Mouse (Mus musculus): ENCODE data around the gene Sfrp4. TPM values are rescaled to one million over a fixed set of nuclear protein-coding genes. Genes with fewer than 3 reads are reported as not detected.

Gene Sfrp4
- total RNA-seq, 2 experiments from 2014 or later = 1.8 to 1.9 TPM

DNA sequence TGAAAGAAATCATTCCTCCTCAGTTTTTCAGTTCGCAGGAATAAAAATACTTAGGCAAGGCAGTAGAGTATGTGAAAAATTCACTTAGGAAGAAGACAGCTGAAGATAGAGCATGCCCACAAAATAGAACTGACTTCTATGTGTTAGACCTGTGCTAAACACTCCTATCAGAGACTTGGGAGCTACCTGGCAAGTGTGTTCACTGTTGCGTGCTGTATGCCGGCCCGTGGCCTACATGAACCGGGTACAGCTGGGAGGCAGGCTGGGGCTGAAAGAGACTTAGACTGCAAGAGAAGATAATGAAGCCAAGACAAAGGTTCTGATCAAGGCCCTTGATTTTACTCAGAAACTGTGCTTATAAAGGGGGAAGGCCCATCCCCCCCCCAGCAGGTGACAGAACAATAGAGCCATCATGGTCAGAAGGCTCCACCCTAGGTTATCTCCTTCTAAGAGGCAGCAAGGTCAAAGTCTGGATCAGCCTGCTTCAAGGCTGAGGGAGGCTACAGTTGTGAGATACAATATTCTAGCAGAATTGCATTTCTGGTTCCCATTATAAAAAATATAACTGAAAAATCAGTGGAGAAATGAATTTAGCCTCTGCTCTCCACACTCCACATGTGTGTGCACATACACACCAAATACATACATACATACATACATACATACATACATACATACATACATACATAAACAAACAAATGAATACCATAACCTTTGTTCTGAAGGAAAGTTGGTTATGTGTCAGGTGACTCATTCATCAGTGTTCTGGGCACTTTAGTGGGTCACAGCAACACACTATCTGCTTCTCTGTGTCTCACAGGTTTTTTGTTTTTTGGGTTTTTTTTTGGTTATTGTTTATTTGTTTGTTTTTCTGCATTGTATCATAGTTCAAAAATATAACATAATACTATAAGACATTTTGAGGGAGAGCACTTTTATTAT is 8.1 kb downstream of the Sfrp4 start:
- no peak for ATAC-seq (ENCODE audit: poor library complexity, severe bottlenecking)

DNA sequence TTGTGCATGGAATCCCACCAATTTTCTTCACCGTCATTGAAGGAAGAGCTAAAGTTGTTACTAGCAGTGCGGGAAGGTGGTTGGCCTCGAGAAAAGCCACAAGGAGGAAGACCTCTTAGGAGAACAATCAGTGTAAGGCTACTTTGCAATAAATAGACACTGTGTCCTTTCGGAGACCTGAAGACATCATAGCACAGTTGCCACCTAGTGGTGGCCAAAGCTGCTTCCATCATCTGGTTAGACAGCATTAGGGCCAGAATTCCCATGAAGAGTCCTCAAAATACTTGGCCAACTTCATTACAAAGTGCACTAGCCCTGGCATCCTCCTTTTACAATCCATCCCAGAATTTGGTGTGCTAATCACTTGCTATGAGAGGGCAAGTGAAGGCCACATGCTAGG is 13.2 kb downstream of the Sfrp4 start:
- ATAC-seq (ENCODE audit: poor library complexity, severe bottlenecking) = no peak

DNA sequence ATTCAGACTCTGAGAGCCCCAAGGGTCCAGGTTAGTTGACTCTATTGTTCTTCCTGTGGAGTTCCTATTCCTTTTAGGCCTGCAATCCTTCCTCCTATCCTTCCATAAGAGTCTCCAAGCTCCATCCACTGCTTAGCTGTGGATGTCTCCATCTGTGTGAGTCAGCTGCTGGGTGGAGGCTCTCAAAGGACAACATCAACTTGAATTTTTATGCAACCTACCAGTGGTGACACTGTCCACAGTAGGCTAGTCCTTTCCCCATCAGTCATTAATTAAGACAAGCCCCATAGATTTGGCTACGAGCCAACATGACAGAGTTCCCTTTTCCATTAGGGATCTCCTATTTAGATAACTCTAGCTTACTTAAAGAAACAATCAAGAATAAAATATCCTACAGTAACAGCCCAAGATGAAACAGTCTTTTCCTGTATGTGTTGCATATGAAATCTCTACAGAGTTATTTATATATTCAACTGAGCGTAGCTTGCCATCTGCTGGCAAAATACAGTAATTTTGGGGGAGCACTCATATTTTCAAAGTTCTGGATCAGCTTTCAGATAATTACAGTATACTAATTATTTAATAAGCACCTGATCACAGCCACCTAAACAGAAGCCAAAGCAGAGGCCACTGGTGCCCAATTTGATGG is 17.4 kb downstream of the Sfrp4 start:
- ATAC-seq (ENCODE audit: poor library complexity, severe bottlenecking) = no peak

DNA sequence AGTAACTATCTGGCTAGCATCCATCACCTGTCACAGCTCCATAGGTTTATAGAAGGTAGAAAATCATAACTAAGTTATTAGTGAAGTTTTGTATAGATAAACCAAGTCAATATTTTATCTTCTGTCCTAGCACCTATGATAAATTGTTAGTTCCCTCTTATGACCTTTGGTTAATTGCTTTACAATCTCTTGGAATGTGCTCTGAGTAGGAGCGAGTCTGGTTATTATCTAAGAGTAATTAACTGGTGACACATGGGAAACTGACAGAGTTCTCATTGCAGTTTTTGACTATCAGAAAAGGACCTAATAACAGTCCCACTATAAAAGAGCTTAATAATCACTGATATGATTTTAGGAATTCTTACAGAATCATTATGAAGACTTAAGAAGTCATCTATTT is 20.6 kb downstream of the Sfrp4 start:
- no peak for ATAC-seq (ENCODE audit: poor library complexity, severe bottlenecking)

DNA sequence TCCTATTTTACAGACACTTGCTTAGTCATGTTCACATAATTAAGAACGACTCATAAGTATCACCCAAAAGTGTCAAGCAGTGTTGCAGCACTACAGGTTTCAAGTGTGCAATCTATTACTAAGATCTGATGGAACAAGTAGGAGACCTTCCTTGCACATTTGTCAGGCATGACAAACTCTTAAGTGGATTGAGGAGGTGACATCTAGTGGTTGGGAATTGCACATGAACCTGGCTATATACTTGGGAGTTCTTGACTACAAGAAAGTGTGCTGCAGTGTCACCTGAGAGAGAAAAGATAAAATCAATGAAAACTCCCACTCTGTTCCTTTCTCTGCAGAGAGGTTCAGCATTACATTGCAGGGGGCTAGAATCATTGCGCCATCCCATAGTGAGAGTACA is 21.3 kb downstream of the Sfrp4 start:
- ATAC-seq (ENCODE audit: poor library complexity, severe bottlenecking) = no peak

DNA sequence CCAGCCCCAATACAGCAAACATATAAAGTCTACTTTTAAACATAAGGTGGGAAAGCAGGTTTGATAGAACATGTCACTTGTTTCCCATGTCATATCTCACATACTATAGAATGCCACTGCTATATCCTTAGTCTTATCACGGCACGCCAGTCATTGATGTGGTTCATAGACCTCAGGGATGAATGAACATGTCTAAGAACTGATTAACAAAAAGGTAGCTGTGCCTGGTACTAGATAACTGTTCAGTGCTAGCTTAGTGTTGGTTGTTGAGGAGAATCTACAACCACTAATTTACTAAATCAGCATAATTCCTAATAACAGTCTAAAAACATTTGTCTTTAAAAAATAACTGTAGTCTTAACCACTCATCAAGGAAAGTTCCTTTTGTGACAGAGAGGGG is 26.9 kb downstream of the Sfrp4 start:
- peak; percentile 33; the same call in 1 of the 2 replicates for ATAC-seq (ENCODE audit: poor library complexity, severe bottlenecking)

DNA sequence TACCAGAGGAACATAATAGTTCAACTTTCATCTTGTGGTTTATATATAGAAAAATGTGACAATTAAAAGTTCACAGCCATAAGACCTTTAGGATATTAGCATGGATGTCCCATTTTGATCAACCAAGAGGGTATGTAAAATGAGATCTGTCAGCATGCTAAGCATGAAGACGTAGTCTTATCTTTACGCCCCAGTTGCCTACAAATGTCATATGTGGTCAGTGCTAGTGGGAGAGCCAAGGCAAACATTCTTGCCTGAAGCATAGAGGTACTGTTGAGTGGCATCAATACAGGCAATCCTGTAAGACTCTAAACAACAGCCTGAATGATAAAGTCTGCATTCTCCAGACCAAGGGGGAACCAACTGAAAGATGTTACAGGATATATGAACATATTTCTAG is 29.5 kb downstream of the Sfrp4 start:
- ATAC-seq (ENCODE audit: poor library complexity, severe bottlenecking) = no peak

DNA sequence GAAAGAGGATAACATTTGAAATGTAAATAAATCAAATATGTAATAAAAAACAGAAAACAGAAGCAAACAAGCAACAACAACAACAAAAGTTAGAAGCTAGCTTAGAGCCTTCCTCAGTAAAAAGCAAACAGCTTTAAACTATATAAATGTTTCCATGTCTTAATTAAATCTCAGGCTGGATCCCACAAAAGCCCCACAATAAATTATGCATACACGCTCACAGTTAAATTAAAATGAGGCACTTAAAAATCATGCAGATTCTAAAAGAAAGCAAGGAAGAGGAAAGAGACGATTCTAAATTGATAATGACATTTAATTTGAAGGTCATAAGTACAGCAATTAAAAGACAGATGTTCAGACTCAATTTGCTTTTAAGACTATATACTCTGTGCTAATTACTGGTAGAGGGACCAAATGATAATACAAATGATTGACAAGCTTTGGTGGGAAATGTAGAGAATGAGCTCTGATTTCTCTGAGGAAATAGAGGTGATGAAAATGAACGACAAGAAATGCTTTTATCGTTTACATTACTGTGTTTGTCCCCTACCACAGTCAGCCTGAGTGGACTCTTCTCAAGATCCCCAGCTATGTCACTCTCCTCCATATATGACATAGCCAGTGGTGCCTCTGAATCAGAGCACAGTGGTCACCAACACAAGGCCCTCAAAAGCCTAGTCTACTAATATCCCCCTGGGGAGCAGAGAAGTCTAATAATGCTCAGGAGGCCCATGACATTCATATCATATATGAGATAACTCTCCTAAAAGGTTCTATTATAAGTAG is 45.6 kb downstream of the Sfrp4 start:
- no peak for ATAC-seq (ENCODE audit: poor library complexity, severe bottlenecking)

DNA sequence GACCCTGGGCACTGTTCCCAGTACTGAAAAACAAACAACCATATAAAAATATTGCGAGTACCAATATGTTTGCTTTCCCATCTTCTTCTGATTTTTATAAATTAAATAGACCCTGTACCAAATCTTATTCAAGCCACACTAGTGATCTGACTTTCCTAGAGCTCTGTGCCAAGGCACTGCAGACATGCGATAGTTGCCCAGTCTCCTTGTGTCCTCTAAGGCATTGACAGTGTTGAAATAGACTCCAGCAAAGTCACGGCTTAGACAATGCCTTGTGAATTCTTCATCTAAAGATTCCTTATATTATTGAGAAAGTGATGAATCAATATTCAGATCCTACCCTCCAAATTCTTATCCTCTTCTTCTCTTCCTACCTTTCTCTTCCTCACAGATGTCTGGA is 51.1 kb downstream of the Sfrp4 start:
- no peak for ATAC-seq (ENCODE audit: poor library complexity, severe bottlenecking)

DNA sequence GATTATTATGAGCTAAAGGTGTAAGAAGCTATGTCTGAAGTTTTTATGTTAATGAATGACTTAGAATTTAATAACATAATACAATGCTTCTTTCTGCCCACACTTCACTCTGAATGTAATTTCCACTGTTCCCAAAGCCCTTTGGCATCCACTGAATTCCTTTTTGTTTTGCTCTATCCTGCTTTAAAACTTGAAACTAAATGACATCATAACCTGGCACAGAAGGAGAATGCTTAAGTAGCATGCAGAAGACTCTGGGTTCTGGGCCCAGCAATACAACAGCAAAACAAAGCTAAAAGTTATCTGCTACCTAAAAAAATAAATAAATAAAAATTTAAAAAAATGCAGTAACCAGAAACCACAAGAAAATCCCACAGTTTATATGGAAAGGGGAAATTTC is 51.7 kb downstream of the Sfrp4 start:
- ATAC-seq (ENCODE audit: poor library complexity, severe bottlenecking) = no peak

Other genes with a start within 250 kb of the Sfrp4 start
- 109 and 113 TPM in 2 replicates for gene Stard3nl, start 227.3 kb upstream of the Sfrp4 start, total RNA-seq (2015)
- gene Stard3nl, start 227.3 kb upstream of the Sfrp4 start, total RNA-seq (2017) = 65.5 and 72.3 TPM in 2 replicates
- gene Epdr1, start 3.2 kb upstream of the Sfrp4 start, total RNA-seq (2015) = 0.59 and 1.2 TPM in 2 replicates
- 0.11 and 0.69 TPM in 2 replicates for gene Epdr1, start 3.2 kb upstream of the Sfrp4 start, total RNA-seq (2017)
- not detected in 2 replicates for gene Nme8, start 74.7 kb downstream of the Sfrp4 start, total RNA-seq (2015)
- gene Nme8, start 74.7 kb downstream of the Sfrp4 start, total RNA-seq (2017) = 0.37 TPM in 1 of 2 replicates, not detected in the other
- 151 and 163 TPM in 2 replicates for gene Gpr141, start 201.2 kb downstream of the Sfrp4 start, total RNA-seq (2015)
- 201 and 203 TPM in 2 replicates for gene Gpr141, start 201.2 kb downstream of the Sfrp4 start, total RNA-seq (2017)

All from megakaryocyte, adult 5-6 weeks (primary cell).